Comparison of ENCODE assay signal across 18 mouse cellular contexts in the genomic region with DNA sequence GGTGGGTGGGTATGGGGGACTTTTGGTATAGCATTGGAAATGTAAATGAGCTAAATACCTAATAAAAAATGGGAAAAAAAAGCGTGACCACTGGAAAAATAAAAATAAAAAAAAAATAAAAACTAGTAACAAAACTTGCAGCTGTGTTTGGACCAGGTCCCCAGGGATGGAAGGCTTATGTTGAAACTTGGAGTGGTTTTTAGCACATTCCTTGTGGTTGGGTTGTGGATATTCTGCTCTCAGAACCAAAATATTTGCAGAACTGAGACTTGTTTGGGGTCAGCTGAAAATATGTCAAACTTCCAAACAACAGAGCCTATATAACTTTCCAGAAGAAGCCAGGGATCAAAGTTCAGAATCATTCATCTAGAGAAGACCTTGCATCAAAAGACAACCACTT.
DNase-seq lines count a peak whose midpoint lies in the region; ATAC-seq lines count a peak whose summit lies in the region.
"Had no signal": no experiment of that assay in that cellular context is flagged by ENCODE, and none has a peak within 500 bp of the region (broad histone marks: within the 10 kb centered on the region; RNA-seq: fewer than 3 reads in every experiment).

No protein-coding gene starts in this region.

- H3K27ac ChIP-seq in kidney, embryonic 16.5 days (ENCODE audit: low read length): 0 out of 2 replicates have a peak overlapping the region, but pooled peaks have one; percentile 9
- no peak overlapping the region for H3K27ac ChIP-seq in neural tube, embryonic 15.5 days (replicated peaks)
- H3K27ac ChIP-seq: embryonic facial prominence, embryonic 12.5 days; limb, embryonic 13.5 days; midbrain, embryonic 15.5 days; stomach, embryonic 15.5 days had no signal

- H3K9ac ChIP-seq in kidney, embryonic 16.5 days (replicated peaks; ENCODE audit: low read length): no peak overlapping the region
- H3K9ac ChIP-seq in neural tube, embryonic 15.5 days (replicated peaks): no peak overlapping the region
- H3K9ac ChIP-seq: embryonic facial prominence, embryonic 12.5 days; forebrain, postnatal 0 days; limb, embryonic 13.5 days; midbrain, embryonic 15.5 days; stomach, embryonic 15.5 days had no signal

- peak; percentile 53 to 64 for DNase-seq in heart, adult 18-20 months
- DNase-seq in heart, adult 11 months: no peak
- DNase-seq in kidney, adult 11 months: no peak
- DNase-seq in NIH3T3 (ENCODE audit: low read depth): peak; percentile 54
- peak; percentile 43 for DNase-seq in kidney, postnatal 10 days
- DNase-seq in yolk sac, embryonic 10.5 days (ENCODE audit: low spot score): no peak
- DNase-seq: adrenal gland, postnatal 36 days; cerebellum, adult 2 months; forebrain, postnatal 0 days; thymus, adult 2 months had no signal

- no peaks in the 10 kb centered on the region for H3K27me3 ChIP-seq in kidney, embryonic 16.5 days (ENCODE audit: insufficient read depth, low read length)
- H3K27me3 ChIP-seq in neural tube, embryonic 15.5 days (replicated peaks): no peaks in the 10 kb centered on the region
- H3K27me3 ChIP-seq: embryonic facial prominence, embryonic 12.5 days; midbrain, embryonic 15.5 days; stomach, embryonic 15.5 days had no signal

- H3K4me2 ChIP-seq in kidney, embryonic 16.5 days (replicated peaks; ENCODE audit: low read depth, low read length): no peak overlapping the region
- H3K4me2 ChIP-seq in neural tube, embryonic 15.5 days: no peak overlapping the region
- H3K4me2 ChIP-seq: embryonic facial prominence, embryonic 12.5 days; limb, embryonic 13.5 days; midbrain, embryonic 15.5 days; stomach, embryonic 15.5 days had no signal

- H3K9me3 ChIP-seq in kidney, embryonic 16.5 days (ENCODE audit: low read length): no peaks in the 10 kb centered on the region
- H3K9me3 ChIP-seq in neural tube, embryonic 15.5 days (replicated peaks): no peaks in the 10 kb centered on the region
- H3K9me3 ChIP-seq: embryonic facial prominence, embryonic 12.5 days; limb, embryonic 13.5 days; midbrain, embryonic 15.5 days; stomach, embryonic 15.5 days had no signal

- H3K36me3 ChIP-seq in kidney, embryonic 16.5 days (ENCODE audit: insufficient read depth, low read length): no peaks in the 10 kb centered on the region
- H3K36me3 ChIP-seq in neural tube, embryonic 15.5 days: no peaks in the 10 kb centered on the region
- H3K36me3 ChIP-seq: embryonic facial prominence, embryonic 12.5 days; limb, embryonic 13.5 days; midbrain, embryonic 15.5 days; stomach, embryonic 15.5 days had no signal

- WGBS in kidney, embryonic 16.5 days: 65% methylated on average over 1 of the region's 1 CpGs
- WGBS in neural tube, embryonic 15.5 days: 81% methylated on average over 1 of the region's 1 CpGs

- ATAC-seq in kidney, embryonic 16.5 days (ENCODE audit: low FRiP score, low TSS enrichment): no peak
- no peak for ATAC-seq in neural tube, embryonic 15.5 days (ENCODE audit: low FRiP score)
- ATAC-seq: forebrain, postnatal 0 days; hindbrain, embryonic 16.5 days; intestine, postnatal 0 days; midbrain, embryonic 15.5 days had no signal

- no peaks in the 10 kb centered on the region for H3K4me1 ChIP-seq in kidney, embryonic 16.5 days (ENCODE audit: insufficient read depth, low read length)
- H3K4me1 ChIP-seq in neural tube, embryonic 15.5 days: peaks cover 6% of the 10 kb centered on the region; the same call in 1 of the 2 replicates
- H3K4me1 ChIP-seq: embryonic facial prominence, embryonic 12.5 days; midbrain, embryonic 15.5 days had no signal

- no peak overlapping the region for H3K4me3 ChIP-seq in kidney, embryonic 16.5 days (ENCODE audit: low read length)
- no peak overlapping the region for H3K4me3 ChIP-seq in neural tube, embryonic 15.5 days (replicated peaks)
- H3K4me3 ChIP-seq: embryonic facial prominence, embryonic 12.5 days; limb, embryonic 13.5 days; midbrain, embryonic 15.5 days; stomach, embryonic 15.5 days had no signal

Comparison
In these comparisons a context has a peak if more than half of its experiments do, and no peak if none do; other contexts are left out.
1. DNase-seq: peak in heart, adult 18-20 months (2 of 2), NIH3T3 (single experiment) and kidney, postnatal 10 days (single experiment); none in heart, adult 11 months (single experiment), kidney, adult 11 months (single experiment) and yolk sac, embryonic 10.5 days (single experiment).